Mouse (Mus musculus): ENCODE results near the gene Capsl.

The Capsl gene

DNA sequence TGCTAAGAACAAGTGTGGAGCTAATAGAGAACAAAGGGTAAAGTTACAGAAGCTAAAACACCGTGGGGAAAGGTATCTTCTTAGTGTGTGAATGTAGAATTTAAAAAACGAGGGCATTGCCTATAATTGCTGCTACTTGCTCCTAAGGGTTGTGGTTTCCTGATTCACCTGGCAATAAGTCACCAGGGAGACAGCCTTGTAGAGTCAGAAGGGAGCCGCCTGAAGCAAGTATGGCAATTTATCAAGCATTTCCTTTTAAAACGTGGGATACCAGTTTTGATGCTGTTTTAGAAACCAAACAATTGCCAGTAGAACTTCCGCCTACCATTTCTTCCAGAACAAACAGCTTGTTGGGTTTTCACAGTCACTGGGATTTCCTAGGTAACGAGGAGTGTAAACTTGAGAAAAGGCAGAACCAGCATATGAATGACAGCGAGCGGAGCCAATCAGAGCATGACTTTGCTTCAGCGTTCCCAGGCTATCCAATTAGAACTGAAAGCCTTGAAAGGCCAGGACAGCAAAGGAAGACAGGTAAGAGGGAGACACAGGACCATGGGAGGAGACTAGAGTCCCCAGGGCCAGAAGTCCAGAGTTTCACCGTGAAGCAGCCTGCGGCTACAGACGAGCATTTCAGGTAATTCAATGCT lies at the start of gene Capsl:
Gene Capsl (plus strand): TSS at position 495 of the 647 bp plus-strand sequence.
- DNase-seq (ENCODE audit: low spot score in 2 of 2) = peak; percentile 54 to 61

GRCm38 (mm10) chr15:9409475-9409874 lies 26.4 kb upstream of the Capsl start:
- no peak for DNase-seq (ENCODE audit: low spot score in 2 of 2)

DNA sequence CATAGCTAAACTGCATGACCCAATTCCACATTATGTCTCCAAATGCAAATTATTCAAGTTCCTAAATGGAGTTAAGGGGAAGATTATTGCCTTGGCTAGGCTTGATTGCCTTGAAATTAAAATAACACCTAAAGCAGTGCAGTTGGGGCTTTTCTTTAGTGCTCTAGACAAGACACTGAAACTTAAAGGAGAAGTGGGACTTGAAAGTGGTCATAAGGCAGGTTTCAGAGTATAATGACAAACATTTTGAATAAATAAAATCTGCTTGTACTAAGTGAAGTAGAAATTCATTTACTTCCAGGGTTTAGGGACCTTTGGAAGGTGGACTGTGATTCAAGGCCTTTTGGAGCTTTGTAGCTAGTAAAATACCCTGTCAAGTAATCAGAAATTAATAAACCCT lies 14.7 kb upstream of the Capsl start:
- no peak for DNase-seq (ENCODE audit: low spot score in 2 of 2)

- no peak for DNase-seq (ENCODE audit: low spot score in 2 of 2)
Measured at GRCm38 (mm10) chr15:9427849-9428248, 8.0 kb upstream of the Capsl start.

DNA sequence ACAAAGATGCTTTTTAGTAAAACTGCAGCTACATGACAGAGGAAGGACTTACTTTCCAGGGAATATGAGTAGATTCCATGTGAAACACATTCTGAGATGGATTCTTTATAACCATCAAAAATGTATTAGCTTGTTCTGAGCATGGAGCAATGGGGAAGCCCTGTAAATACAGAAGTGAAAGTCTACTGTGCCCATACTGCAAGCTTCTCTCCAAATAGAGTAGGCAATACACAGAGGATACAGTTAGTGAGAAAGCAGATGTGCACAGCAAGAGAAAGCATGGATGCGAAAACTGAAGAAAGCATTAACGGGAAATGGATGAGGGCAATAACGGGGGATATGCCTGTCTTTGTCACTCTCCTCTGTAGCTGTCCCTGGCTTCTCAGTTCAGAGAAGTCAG lies 6.0 kb upstream of the Capsl start:
- no peak for DNase-seq (ENCODE audit: low spot score in 2 of 2)

- DNase-seq (ENCODE audit: low spot score in 2 of 2) = no peak
Measured at GRCm38 (mm10) chr15:9451999-9452398, 16.2 kb downstream of the Capsl start.

DNA sequence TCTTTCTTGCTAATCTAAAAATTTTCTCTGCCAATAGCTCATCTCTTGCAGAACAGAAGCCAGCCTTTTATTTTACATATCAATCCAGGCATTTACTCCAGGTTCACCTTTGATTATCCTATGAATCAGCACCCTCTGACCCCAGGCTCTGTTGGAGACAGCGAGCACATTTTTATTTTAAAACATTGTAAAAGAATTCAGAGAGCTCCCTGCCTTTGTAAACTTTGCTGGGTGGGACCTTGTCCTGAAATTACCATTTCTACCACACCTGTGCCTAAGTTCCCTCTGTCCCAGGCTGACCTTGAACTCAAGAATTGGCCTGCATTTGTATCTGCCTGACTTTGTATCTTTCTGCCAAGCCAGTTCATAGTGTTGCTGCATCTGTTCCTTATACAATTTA lies 17.0 kb downstream of the Capsl start:
- DNase-seq (ENCODE audit: low spot score in 2 of 2) = no peak

DNA sequence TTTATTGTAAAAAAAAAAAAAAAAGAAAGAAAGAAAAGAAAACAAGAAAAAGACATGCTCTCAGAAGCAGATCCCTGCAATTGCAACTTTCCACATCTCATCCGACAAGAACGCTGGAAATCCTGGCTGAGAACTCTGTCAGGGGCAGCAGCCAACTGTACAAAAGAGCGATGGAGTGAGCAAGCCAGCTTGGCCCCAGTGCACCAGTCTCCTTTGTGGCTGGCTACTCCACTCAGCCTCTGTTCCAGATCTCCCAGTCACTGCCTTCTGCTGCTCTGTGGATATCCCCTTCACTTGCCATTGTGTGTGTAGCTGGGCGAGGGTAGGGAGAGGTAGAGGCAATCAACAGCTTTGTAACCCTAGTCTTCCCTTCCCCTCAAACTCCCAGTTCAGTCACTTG lies 18.4 kb downstream of the Capsl start:
- no peak for DNase-seq (ENCODE audit: low spot score in 2 of 2)

DNA sequence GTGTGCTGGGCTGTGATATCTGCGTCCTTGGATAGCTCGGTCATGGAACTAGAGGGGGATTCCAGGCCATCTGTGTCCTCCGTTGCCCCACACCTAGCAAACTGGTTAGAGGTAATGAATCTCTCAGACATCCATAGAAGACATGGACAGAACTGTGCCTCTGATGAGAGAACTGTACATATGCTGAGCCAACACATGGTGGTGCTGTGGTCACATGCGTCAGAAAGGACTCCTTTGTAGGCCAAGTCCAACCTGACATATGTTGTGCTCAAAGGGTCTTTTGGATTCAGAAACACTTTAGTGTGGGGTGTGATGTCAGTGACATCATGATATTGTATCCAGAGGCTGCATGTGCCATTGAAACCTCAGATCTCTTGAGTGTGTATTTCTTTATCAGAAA lies 19.4 kb downstream of the Capsl start:
- peak; percentile 11 to 16 for DNase-seq (ENCODE audit: low spot score in 2 of 2)

DNA sequence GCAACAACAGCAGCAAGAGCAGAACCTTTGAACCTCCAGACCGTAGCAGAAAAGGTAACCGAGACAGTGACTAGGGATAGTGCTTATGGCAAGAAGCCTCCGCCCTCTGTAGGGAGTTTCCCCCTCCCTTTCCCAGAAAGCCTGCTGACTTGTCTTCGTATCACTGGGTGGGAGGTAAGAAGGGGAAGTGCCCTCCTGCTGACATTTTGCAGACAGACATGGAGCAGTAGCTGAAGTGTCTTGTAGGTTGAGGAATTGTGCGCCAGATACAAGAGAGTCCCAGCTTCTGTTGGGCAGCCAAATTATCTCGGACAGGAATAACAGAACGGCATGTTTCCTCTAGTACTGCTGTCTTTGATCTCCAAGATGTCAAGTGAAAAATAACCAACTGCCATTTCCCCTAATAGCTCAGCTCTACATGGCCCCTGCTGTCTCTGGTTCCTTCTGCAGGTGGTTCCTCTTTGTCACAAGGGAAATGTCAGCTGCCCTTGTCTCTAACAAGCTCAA lies 27.7 kb downstream of the Capsl start:
- DNase-seq (ENCODE audit: low spot score in 2 of 2) = no peak

GRCm38 (mm10) chr15:9464039-9464438 lies 28.2 kb downstream of the Capsl start:
- DNase-seq (ENCODE audit: low spot score in 2 of 2) = no peak

- DNase-seq (ENCODE audit: low spot score in 2 of 2) = no peak
Measured at GRCm38 (mm10) chr15:9471053-9471685, 35.3 kb downstream of the Capsl start.

GRCm38 (mm10) chr15:9472167-9472566 lies 36.3 kb downstream of the Capsl start:
- no peak for DNase-seq (ENCODE audit: low spot score in 2 of 2)

DNA sequence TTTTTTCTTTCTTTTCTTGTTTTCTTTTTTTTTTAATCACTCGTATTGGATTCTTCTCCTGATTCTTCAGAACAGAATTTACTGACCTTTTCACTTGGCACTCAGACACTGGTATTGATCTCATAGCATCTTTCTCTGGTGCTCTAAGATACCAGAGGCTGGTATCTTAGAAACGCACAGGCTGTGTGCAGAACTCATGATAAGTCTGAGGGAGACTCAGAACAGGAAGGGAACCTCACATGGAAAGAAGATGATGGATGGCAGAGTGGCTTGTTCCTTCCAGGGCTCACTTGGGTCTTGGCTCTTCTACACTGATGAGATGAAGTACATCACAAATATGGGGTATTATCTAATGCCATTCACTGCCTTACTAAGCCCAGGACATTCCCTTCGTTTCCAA lies 36.8 kb downstream of the Capsl start:
- no peak for DNase-seq (ENCODE audit: low spot score in 2 of 2)

DNA sequence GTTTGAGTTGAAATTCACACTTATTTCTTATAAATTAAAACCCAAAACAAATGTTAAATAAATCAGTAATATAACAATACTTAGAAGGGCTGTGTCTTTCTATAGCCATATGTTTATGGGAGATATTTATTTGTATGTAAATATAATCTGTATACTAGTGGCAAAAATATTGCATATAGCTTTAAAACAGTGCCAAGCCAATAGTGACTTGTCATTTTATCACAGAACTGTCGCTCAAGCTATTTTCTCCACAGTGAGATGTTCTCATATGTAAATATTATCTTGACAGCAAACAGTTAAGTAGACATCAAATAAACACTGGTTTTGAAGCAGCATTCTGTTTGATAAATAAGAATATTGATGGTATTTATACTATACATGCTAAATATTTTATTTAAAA lies 37.4 kb downstream of the Capsl start:
- DNase-seq (ENCODE audit: low spot score in 2 of 2) = no peak

DNA sequence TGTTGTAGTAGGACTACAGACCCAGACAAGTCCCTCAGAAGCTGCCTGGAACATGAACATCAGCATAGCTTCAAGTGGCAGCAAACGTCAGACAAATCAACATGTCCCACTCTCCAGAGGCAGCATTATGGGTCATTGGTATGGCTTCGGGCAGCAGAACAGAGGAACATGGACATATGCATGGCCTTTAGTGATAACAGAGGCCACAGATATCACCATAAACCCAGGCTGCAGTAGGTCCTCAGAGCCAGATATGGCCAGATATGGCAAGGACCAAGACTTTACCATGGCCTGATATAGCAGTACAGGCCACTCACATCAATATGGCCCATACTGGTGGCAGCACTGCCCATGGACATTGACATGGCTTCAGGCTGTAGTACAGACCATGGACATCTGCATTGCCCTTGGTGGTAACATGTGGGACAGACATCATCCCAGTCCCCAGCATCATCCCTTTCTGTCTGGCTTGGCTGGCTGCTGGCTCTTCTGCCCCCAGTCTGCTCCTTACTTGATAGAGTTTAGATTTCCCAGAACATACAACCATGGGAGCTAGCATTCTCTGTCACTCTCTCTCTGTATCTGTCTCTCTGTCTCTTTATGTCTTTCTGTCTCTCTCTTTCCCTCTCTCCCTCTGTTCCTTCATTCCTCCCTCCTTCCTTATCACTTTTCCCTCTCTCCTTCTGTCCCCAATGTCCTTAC lies 53.7 kb downstream of the Capsl start:
- no peak for DNase-seq (ENCODE audit: low spot score in 2 of 2)

DNA sequence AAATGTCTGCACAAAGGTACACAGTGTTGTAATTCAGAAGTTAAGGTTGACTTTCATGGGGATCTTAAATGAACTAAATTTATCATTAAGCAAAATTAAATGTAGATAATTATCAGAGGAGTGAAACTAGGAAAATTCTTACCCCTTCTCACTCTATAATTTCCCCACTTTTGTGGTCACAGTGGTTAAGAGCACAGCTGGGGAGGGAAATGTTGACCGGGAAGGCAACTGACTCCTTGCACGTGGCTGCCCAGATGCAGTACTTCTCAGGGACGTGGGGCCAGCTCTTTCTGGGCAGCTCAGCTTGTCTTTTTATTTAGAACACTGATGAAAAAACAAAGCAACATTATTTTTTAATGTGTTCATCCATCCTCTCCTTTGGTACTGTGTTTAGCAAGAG lies 56.2 kb downstream of the Capsl start:
- DNase-seq (ENCODE audit: low spot score in 2 of 2) = no peak

Data from frontal cortex, postnatal 25 days (tissue).